Mouse (Mus musculus) ovary, adult 18-20 months (tissue): Measurements from ENCODE around the gene St6galnac5.

Source experiments
- DNase-seq: peaks from one replicate; pipeline ENCODE4 v3.0.0; 2022; ENCODE audit warnings: low spot score, mixed read lengths

St6galnac5 gene

GRCm38 (mm10) chr3:152981988-152982387 lies at the start of gene St6galnac5:
TSS of gene St6galnac5 (minus strand) at chr3:152982246.
- no peak for DNase-seq

GRCm38 (mm10) chr3:153030756-153031155 lies 48.7 kb upstream of the St6galnac5 start:
- no peak for DNase-seq

- no peak for DNase-seq
These were observed 42.0 kb upstream of the St6galnac5 start for GRCm38 (mm10) chr3:153024016-153024415.

GRCm38 (mm10) chr3:153018051-153018450 lies 36.0 kb upstream of the St6galnac5 start:
- no peak for DNase-seq

- no peak for DNase-seq
These were observed 34.3 kb upstream of the St6galnac5 start for GRCm38 (mm10) chr3:153016355-153016754.

- no peak for DNase-seq
These were observed 24.8 kb upstream of the St6galnac5 start for GRCm38 (mm10) chr3:153006893-153007292.

GRCm38 (mm10) chr3:152998901-152999300 lies 16.9 kb upstream of the St6galnac5 start:
- no peak for DNase-seq

- no peak for DNase-seq
These were observed 16.1 kb upstream of the St6galnac5 start for GRCm38 (mm10) chr3:152998106-152998505.

- DNase-seq: no peak
These were observed 11.6 kb upstream of the St6galnac5 start for GRCm38 (mm10) chr3:152993608-152994007.

GRCm38 (mm10) chr3:152990787-152991186 lies 8.7 kb upstream of the St6galnac5 start:
- DNase-seq: no peak

- no peak for DNase-seq
These were observed 770 bp downstream of the St6galnac5 start for GRCm38 (mm10) chr3:152980978-152981974.

GRCm38 (mm10) chr3:152980431-152980830 lies 1.6 kb downstream of the St6galnac5 start:
- DNase-seq: no peak

GRCm38 (mm10) chr3:152979481-152980092 lies 2.5 kb downstream of the St6galnac5 start:
- DNase-seq: no peak

- DNase-seq: no peak
These were observed 10.7 kb downstream of the St6galnac5 start for GRCm38 (mm10) chr3:152971373-152971772.

- DNase-seq: no peak
These were observed 12.2 kb downstream of the St6galnac5 start for GRCm38 (mm10) chr3:152969774-152970347.

- no peak for DNase-seq
These were observed 20.1 kb downstream of the St6galnac5 start for GRCm38 (mm10) chr3:152961855-152962376.

- no peak for DNase-seq
These were observed 23.5 kb downstream of the St6galnac5 start for GRCm38 (mm10) chr3:152958358-152959150.

- DNase-seq: no peak
These were observed 25.3 kb downstream of the St6galnac5 start for GRCm38 (mm10) chr3:152956771-152957170.

- no peak for DNase-seq
These were observed 26.0 kb downstream of the St6galnac5 start for GRCm38 (mm10) chr3:152956038-152956437.

- no peak for DNase-seq
These were observed 30.2 kb downstream of the St6galnac5 start for GRCm38 (mm10) chr3:152951634-152952545.
